Mouse (Mus musculus): Measurements from ENCODE around the gene Prkce.

DNA sequence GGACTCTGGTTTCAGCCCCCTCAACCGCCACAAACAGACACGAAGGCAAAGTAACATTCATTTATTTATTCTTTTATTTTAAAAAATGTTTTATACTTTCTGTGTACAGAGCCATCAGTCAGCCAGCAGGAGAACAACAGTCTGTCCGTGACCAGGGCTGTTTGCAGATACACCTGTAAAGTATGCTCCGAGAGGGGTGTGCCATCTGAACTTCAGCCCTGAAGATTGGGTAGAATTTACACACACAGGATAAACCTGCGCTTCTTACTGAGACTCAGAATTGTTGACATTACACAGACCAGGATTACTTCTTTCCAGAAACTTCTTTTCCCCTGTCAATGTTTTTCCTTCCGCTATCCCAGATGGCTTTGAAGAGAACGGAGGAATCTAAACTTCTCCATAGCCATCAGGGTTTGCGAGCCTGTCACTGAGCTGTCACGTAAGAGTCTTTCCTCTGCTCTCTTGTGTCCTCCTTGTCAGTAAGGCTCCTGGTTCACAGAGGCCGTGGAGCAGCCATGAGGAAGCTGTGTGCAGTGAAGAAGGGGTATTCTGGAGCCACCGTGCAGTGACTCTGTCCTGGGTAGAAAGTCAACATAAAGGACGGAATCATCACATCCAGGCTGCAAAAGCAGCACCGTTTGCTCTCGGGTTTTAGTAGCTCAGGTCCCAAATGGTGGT is 286.2 kb downstream of the Prkce start:
- TF ChIP-seq CTCF (IDR thresholded peaks at IDR 0.05) (no peak), EP300 (IDR thresholded peaks at IDR 0.05; ENCODE audit: insufficient read depth, low read depth, low read length) (no peak), POLR2A (IDR thresholded peaks at IDR 0.05; ENCODE audit: insufficient read depth, low read depth, low read length) (no peak)
